Mouse (Mus musculus) 416B (cell line): ENCODE data around the gene Cyp4f14.
A peak's percentile ranks its signal among the peaks of the same experiment; 100 is the strongest.
"Not testable (repeated sequence)": the region's sequence is repeated elsewhere in the genome, so short reads cannot be mapped to it uniquely, and the experiment has no call there.

Source experiments
- DNase-seq: peaks from one replicate; pipeline ENCODE4 v3.0.0; 2011; ENCODE audit warnings: low read depth

The Cyp4f14 gene

DNA sequence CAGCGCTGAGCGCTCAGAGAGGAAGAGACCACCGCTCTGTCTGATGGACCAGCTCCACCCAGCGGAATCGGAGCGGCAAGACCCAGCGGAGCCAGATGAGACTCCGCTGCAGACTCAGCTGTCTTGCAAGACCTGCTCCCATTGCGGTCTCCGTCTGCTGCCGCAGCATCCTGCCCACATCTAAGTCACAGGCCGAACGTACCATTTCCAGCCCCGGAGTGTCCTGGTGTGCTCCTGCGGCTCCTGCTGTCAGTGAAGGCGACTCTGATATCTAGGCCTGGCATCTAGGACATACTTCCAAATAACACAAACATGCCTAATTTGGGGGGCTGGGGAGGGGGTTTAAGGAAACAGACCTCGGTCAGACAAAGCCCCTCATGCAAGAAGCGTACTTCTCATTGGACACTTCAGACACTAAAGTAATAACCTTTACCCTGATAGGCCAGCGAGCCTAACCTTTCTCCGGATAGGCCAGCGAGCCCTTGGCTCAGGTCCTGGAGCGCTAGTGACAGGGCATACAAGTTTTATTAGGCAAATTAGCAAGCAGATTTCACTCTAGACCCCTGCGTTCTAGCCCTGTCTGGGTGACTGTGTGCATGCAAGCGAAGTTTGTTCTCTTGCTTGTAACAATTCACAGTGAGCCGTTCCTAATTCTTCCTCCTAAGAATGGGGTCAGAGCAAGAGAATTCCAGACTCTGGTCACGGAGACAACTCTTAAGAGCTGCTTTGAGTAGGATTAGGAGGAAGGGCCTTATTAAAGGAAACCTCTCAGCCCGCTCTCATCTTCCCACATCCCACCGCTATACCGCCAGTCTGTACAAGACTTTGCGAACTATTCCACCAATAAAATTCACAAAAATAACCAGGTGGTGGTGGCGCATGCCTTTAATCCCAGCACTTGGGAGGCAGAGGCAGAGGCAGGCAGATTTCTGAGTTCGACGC is 25.6 kb downstream of the Cyp4f14 start, which contains the start of gene Zfp870:
TSS of gene Zfp870 (minus strand) at position 404 of the 942 bp plus-strand sequence.
- peak; percentile 90 for DNase-seq

DNA sequence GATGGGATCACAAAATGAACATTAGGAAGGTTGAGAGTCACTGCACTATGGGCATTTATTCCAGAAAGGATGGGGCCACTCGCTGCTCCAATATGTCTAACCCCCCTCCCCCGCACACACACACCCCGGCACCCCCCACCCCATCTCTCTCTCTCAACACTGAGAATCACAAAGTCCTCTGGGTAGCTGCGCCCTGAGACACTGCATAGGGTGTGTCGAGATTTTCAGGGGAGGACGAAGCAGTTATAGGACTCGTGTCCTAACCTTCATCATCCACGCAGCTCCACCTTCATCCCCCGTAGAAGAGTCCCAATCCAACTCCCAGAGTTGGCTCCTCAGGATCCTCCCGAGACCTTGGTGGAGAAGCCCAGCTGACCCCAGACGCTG is 26.3 kb downstream of the Cyp4f14 start:
- no peak for DNase-seq

DNA sequence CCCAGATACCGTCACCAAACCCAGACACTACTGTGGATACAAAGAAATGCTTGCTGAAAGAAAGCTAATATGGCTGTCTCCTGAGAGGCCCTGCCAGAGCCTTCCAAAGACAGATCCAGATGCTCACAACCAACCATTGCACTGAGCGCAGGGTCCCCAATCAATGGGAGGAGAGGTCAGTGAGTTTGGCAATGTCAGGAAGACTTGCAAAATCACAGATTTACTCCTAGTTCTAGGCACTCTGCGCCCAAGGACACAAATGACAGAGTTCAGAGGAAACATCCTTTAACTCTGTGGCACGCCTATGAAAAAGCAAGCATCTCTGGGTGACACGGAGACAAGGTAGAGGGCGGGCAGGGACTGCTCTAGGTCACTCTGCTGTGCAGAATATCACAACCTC is 27.5 kb downstream of the Cyp4f14 start:
- DNase-seq: no peak

GRCm38 (mm10) chr17:32880320-32881218 is 36.6 kb downstream of the Cyp4f14 start:
- DNase-seq: no peak

DNA sequence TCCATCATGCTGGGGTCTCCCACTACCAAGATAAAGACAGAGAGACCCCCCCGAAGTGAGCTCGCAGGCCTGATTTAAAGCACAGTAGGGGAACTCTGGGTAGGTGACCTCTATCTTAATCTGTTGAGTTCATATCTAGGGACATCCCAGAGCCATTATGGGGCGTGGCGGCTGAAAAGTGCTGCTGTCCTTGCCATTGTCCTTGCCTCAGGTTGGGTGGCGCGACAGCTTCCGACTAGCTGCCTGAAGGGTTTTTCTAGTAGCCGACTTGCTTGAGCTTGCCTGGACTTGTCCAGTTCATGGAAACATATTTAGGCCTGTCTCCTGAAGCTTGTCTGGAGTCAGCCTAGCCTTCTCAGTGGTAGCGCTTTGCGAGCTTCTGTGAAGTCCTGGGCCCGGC is 38.4 kb downstream of the Cyp4f14 start:
- DNase-seq: no peak

DNA sequence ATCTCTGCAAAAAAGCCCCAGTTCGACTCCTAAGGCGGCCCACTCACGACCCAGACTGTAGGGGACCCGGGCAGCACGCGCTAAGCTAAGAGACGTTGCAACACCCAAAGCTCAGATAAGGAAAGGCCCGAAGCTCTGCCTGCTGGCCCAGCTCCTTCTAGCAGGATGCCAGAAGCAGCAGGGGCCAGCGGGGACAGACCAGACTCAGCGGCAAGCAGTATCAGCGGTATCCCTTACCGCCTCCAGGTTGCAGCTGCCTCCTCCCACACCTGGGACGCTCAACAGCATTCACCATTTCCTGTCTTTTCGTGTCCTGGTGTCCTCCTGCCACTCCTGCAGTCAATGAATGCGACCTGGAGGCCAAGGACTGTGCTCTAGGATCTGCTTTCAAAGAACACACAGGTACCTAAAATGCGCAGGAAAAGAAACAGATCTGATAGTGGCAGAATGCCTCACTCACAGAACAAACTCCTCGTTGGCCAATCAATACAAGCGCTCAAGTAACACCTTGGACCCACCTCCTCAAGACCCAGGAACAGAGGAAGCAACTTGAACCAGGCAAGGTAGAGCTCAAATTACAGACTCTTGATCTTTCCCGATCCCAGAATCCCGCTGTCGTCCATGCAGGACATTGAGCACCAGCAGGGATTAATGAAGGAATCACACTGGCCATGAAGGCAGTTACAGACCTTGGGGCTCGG is 39.5 kb downstream of the Cyp4f14 start:
- DNase-seq: no peak

DNA sequence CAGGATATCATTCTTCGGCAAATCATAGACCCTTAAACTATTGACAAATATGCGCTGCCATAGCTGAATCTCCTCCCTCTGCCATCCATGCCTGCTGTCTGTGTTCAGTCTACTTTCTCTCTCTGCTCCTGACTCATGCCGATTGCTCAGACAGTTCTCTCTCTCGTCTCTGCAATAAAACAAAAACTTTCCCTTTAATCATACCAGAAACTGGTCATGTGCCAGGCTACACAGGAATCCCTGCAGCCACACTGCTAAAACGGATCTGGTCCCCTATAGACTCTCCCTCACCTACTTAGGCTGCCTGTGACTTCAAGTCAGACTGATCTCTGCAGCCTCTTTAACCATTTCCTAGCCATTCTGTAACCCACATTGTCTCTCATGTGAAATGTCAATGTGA is 44.4 kb downstream of the Cyp4f14 start:
- no peak for DNase-seq

GRCm38 (mm10) chr17:32872091-32872490 is 45.1 kb downstream of the Cyp4f14 start:
- DNase-seq: no peak

DNA sequence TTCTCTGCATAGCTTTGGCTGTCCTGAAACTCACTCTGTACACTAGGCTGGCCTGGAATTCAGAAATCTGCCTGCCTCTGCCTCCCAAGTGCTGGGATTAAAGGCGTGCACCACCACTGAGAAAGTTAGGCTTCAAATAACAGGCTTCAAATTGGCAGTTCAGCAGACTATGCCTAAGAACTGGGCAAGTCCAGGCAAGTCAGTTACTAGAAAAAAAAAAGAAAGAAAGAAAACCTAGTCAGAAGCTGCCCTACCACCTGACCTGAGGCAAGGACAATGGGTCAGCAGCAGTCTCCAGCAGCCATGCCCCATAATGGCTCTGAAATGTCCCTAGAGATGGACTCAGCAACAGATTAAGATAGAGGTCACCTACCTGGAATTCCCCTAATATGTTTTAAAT is 45.7 kb downstream of the Cyp4f14 start:
- no peak for DNase-seq

DNA sequence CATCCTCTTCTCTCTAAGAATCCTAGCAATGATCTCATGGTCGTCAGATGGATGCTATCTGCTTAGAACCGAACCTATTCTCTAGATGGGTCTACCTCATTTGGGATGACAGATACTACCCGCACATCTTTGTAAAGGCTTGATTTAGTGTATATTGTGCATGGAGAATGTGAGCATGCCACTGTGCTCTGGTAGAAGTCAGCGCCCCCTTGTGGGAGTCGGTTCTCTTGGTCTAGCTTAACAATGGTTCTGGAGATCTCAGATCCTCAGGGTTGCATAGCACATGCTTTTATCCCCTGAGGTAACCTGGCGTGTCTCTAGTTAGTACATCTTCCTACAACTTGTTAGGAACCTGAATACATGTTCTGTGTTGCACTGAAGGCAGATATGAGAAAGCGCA is 49.9 kb downstream of the Cyp4f14 start:
- not testable (repeated sequence) for DNase-seq

DNA sequence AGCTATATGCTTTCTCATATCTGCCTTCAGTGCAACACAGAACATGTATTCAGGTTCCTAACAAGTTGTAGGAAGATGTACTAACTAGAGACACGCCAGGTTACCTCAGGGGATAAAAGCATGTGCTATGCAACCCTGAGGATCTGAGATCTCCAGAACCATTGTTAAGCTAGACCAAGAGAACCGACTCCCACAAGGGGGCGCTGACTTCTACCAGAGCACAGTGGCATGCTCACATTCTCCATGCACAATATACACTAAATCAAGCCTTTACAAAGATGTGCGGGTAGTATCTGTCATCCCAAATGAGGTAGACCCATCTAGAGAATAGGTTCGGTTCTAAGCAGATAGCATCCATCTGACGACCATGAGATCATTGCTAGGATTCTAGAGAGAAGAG is 60.4 kb downstream of the Cyp4f14 start:
- not testable (repeated sequence) for DNase-seq
